Mouse (Mus musculus) thymus, adult 2 months (tissue): ENCODE data around the gene Ube2e3. TPM values are rescaled to one million over a fixed set of nuclear protein-coding genes. Genes with fewer than 3 reads are reported as not detected.

Source experiments
- DNase-seq: peaks from one replicate; pipeline ENCODE4 v3.0.0; 2021
- H3K27ac ChIP-seq: fragments of 200-500 bp; 2 replicates; pipeline ENCODE4 v1.5.1; 2012; ENCODE audit warnings: low read length, control low read depth; ENCODE audit not compliant: control insufficient read depth, insufficient read depth
- H3K27me3 ChIP-seq: fragments of 200-500 bp; 2 replicates; pipeline ENCODE4 v1.6.1; 2012; ENCODE audit warnings: mild to moderate bottlenecking, low read length, moderate library complexity, mixed read lengths; ENCODE audit not compliant: control insufficient read depth, insufficient read depth
- H3K36me3 ChIP-seq: fragments of 200-500 bp; 2 replicates; pipeline ENCODE4 v1.6.1; 2012; ENCODE audit warnings: mild to moderate bottlenecking, low read length, moderate library complexity; ENCODE audit not compliant: control insufficient read depth, insufficient read depth
- H3K4me1 ChIP-seq: fragments of 200-500 bp; replicated peaks from 2 replicates; pipeline ENCODE4 v1.6.1; 2012; ENCODE audit warnings: low read length; ENCODE audit not compliant: control insufficient read depth, insufficient read depth
- H3K4me3 ChIP-seq: fragments of 200-500 bp; 2 replicates; pipeline ENCODE4 v1.5.1; 2012; ENCODE audit warnings: mild to moderate bottlenecking, low read length, control low read depth, moderate library complexity; ENCODE audit not compliant: control insufficient read depth, insufficient read depth
- CTCF ChIP-seq: fragments of 200-500 bp; IDR thresholded peaks from 2 replicates; pipeline ENCODE4 v1.5.1; 2012; ENCODE audit warnings: mild to moderate bottlenecking, control low read depth, low read length, moderate library complexity, borderline replicate concordance; ENCODE audit not compliant: control insufficient read depth, poor library complexity, insufficient read depth; ENCODE audit errors: extremely low read depth
- POLR2A ChIP-seq: fragments of 200-500 bp; IDR thresholded peaks from 2 replicates; pipeline ENCODE4 v1.6.1; 2012; ENCODE audit warnings: mild to moderate bottlenecking, low read length, control low read depth, moderate library complexity; ENCODE audit not compliant: control insufficient read depth, poor library complexity, insufficient read depth; ENCODE audit errors: extremely low read depth
- WGBS: fragments of 180-500 bp; shearing (Covaris S2); methylation state at CpG from one replicate; pipeline ENCODE4 v1.1.7; 2018; 5-methylcytosine and 5-hydroxymethylcytosine counted together
- polyA plus RNA-seq: library from polyadenylated mRNA; depleted of rRNA; stranded (reverse); fragments of >200 nt; gene quantifications from 2 replicates; pipeline ENCODE4 v1.2.3, GENCODE M21; 2012

The Ube2e3 gene
- polyA plus RNA-seq, 1 experiment, result 37.3 TPM

DNA sequence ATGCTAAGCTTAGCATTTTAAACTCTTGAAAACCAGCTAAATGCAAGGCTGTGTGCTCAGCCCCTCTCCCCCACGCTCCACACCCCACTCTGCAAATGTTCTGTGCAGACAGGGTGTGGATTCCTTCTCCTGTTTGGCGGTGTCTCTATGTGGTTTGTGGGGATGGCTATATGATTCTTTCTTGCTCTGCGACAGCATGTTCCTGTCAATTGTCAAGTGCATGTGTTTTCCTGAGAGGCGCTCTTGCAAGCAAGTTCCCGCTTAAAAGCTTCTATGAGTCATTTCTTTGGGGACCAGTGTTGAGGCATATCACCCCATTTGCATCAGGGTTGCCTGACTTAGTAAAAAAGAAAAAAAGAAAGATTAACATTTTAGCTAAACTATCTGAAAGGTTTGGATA is 92.4 kb downstream of the Ube2e3 start:
- H3K27me3 ChIP-seq, result no peaks in the 10 kb centered on the region

DNA sequence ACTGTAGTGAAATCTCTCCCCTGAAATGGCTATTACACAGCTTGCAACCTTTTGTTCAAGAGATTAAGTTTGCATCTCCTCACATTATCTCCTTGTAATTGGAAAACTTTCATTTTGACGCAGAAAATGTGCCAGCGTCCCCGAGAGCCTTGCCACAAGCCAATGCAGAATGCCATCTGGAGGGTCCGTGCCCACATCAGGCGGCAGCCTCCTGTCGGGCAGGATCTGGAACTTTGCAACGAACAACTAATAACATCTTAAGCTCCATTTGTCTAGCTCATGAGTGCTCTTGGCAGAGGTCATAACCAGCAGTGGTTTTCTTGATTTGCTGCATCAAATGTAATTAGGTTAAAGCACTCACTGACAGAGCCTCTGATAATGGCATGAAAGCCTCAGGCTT is 93.1 kb downstream of the Ube2e3 start:
- Histone ChIP-seq H3K27ac (no peak overlapping the region), H3K4me1 (peaks cover 5% of the 10 kb centered on the region; the same call in 1 of the 2 replicates), H3K36me3 (no peaks in the 10 kb centered on the region), H3K4me3 (no peak overlapping the region), H3K27me3 (no peaks in the 10 kb centered on the region)
- TF ChIP-seq POLR2A (no peak), CTCF (no peak)
- DNase-seq, result no peak
- WGBS, result 86% methylated on average over 7 of the region's 7 CpGs

More for the DNA sequence above, 92.4 kb downstream of the Ube2e3 start:
- Histone ChIP-seq H3K4me3 (no peak overlapping the region), H3K27ac (no peak overlapping the region), H3K4me1 (peaks cover 5% of the 10 kb centered on the region; the same call in 1 of the 2 replicates), H3K36me3 (no peaks in the 10 kb centered on the region)
- TF ChIP-seq POLR2A, result no peak
- no peak for TF ChIP-seq CTCF
- WGBS, result 18% methylated on average over 5 of the region's 5 CpGs
- DNase-seq, result peak; percentile 33

DNA sequence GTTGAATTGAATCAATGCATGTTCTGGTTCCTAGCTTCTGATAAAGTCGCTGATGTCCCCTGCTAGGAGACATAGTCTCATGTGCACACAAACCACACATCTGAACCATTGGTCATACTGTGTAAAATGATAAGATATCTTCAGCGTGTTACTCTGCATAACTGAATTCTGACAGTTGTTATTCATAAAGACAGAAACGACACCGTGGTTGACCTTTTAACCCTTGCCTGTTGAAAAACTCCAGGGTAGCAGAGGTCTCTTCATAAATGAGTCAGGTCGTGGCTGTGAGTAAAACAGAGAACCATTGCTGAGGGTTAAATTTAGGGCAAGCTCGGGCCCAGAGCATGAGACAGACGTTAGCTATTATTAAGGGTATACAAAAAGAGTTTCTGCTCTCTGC is 93.7 kb downstream of the Ube2e3 start:
- H3K4me1 ChIP-seq, result peaks cover 5% of the 10 kb centered on the region; the same call in 1 of the 2 replicates
- H3K36me3 ChIP-seq, result no peaks in the 10 kb centered on the region
- DNase-seq, result no peak
- H3K4me3 ChIP-seq, result no peak overlapping the region
- no peaks in the 10 kb centered on the region for H3K27me3 ChIP-seq
- no peak overlapping the region for H3K27ac ChIP-seq
- WGBS, result 17% methylated on average over 7 of the region's 7 CpGs
- TF ChIP-seq CTCF, result no peak
- TF ChIP-seq POLR2A, result no peak

DNA sequence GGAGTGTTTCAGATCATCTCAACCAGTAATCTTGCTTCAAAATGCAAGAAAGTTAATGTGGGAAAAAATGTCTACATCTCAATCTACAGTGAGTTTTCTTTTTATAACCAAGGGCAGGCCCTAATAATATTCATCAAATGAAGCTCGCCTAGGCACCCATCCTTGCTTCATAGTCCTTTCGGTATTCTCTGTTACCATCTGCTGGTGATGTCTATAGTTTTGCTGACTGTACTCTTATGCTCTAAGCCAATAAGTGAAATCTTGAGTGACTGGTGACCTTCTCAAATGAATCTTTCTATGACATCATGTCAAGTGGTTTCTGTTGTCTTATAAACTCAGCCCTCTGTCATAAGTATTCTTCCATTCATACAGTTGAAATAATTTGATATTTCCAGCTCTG is 97.1 kb downstream of the Ube2e3 start:
- WGBS, result 97% methylated on average over 2 of the region's 2 CpGs
- no peak for DNase-seq
- Histone ChIP-seq H3K4me1 (peaks cover 5% of the 10 kb centered on the region; the same call in 1 of the 2 replicates), H3K27ac (no peak overlapping the region), H3K4me3 (no peak overlapping the region), H3K36me3 (no peaks in the 10 kb centered on the region), H3K27me3 (no peaks in the 10 kb centered on the region)
- TF ChIP-seq CTCF (no peak), POLR2A (no peak)

DNA sequence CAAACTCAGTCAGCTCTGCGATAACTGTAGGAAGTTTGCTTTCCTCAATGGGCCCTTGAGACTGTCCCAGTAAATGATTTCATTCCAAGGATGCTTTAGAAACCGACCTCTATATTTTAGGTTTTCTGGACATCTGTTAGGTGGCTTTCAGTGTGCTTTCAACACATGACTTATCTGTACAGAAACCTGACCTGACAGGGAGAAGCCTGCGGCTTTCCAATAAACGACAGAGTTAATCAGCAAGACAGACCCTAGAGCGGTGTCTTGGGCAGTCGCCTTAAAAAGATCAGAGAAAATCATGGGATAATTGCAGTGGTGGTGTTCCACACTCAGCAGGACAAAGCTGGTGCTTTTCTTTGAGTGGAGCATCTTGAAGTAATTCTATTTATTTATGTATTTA is 97.5 kb downstream of the Ube2e3 start:
- no peaks in the 10 kb centered on the region for H3K27me3 ChIP-seq
- H3K27ac ChIP-seq, result no peak overlapping the region
- WGBS, result 98% methylated on average over 6 of the region's 6 CpGs
- no peak for DNase-seq
- H3K4me1 ChIP-seq, result peaks cover 2% of the 10 kb centered on the region; the same call in 1 of the 2 replicates
- no peaks in the 10 kb centered on the region for H3K36me3 ChIP-seq
- no peak overlapping the region for H3K4me3 ChIP-seq
- TF ChIP-seq CTCF (no peak), POLR2A (no peak)

DNA sequence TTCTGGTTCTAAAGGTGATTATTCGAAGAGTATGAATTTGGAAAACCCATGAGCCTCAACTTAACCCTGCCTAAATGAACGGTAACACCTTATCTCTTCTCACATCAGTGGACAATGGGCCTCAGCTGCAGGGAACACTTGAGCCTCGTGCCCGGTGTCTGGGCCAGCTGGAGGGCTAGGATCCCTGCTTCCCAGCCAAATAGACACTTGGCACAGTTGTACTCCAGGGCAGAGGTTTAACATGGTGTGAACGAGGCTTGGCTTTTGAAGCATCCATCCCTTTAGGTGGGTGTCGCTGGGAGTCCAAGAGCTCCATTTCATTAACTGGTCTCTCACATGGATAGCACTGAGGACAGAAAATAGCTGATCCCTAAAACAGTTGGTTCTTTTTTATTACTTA is 102.2 kb downstream of the Ube2e3 start:
- H3K36me3 ChIP-seq, result no peaks in the 10 kb centered on the region
- no peaks in the 10 kb centered on the region for H3K27me3 ChIP-seq
- H3K27ac ChIP-seq, result no peak overlapping the region
- no peak overlapping the region for H3K4me3 ChIP-seq
- peaks cover 4% of the 10 kb centered on the region; the same call in 1 of the 2 replicates for H3K4me1 ChIP-seq
- TF ChIP-seq CTCF (no peak), POLR2A (no peak)
- no peak for DNase-seq
- WGBS, result 91% methylated on average over 6 of the region's 6 CpGs
